Mouse (Mus musculus): ENCODE measurements around the gene Rimklb. TPM values are rescaled to one million over a fixed set of nuclear protein-coding genes. Genes with fewer than 3 reads are reported as not detected.
A peak's percentile ranks its signal among the peaks of the same experiment; 100 is the strongest.
"Not testable (repeated sequence)": the region's sequence is repeated elsewhere in the genome, so short reads cannot be mapped to it uniquely, and the experiment has no call there.

Rimklb gene
- polyA plus RNA-seq, 1 experiment from 2014 or later, result 6.6 TPM

GRCm38 (mm10) chr6:122522595-122522994 is 24.0 kb upstream of the Rimklb start:
- Histone ChIP-seq H3K27ac (no peak overlapping the region), H3K4me1 (replicated peaks; ENCODE audit: insufficient read depth, low read length) (no peaks in the 10 kb centered on the region), H3K4me3 (replicated peaks; ENCODE audit: low read depth, low read length) (no peak overlapping the region), H3K27me3 (ENCODE audit: insufficient read depth, low read length) (no peaks in the 10 kb centered on the region), H3K36me3 (ENCODE audit: insufficient read depth, low read length) (no peaks in the 10 kb centered on the region), H3K4me2 (ENCODE audit: low read length) (no peak overlapping the region), H3K9ac (ENCODE audit: low read depth, low read length) (no peak overlapping the region), H3K9me3 (replicated peaks; ENCODE audit: low read length) (no peaks in the 10 kb centered on the region)
- peak; percentile 78 for DNase-seq (ENCODE audit: low spot score)
- WGBS, result 68% methylated on average over 9 of the region's 9 CpGs
- ATAC-seq (replicated peaks; ENCODE audit: low FRiP score, low read depth), result peak; percentile 75
- no peak for TF ChIP-seq CTCF (IDR thresholded peaks at IDR 0.05; ENCODE audit: low read depth)

DNA sequence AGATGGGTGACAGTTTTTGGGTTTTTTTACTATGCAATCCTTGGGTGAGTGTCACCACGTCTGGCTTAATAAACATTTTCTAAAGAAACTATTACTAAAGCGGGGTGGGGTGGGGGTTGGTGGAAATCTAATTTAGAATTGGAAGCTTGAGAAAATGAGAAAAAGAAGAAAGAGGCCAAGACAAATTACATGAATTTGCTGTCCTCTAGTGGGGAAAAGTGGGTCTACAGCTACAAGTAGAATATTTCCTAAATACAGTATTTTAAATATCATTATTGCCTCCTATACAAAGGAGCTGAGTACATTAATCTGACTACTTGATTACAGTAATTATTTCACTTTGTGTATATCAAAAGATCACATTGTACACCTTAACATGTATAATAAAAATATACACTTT is 20.8 kb upstream of the Rimklb start:
- H3K36me3 ChIP-seq (ENCODE audit: insufficient read depth, low read length), result no peaks in the 10 kb centered on the region
- no peak overlapping the region for H3K4me3 ChIP-seq (replicated peaks; ENCODE audit: low read depth, low read length)
- H3K4me1 ChIP-seq (replicated peaks; ENCODE audit: insufficient read depth, low read length), result no peaks in the 10 kb centered on the region
- H3K27me3 ChIP-seq (ENCODE audit: insufficient read depth, low read length), result no peaks in the 10 kb centered on the region
- ATAC-seq (replicated peaks; ENCODE audit: low FRiP score, low read depth) (no peak), DNase-seq (ENCODE audit: low spot score) (peak; percentile 76)
- 32% methylated on average over 2 of the region's 2 CpGs for WGBS
- peak; percentile 79 for TF ChIP-seq CTCF (IDR thresholded peaks at IDR 0.05; ENCODE audit: low read depth)
- no peaks in the 10 kb centered on the region for H3K9me3 ChIP-seq (replicated peaks; ENCODE audit: low read length)
- H3K27ac ChIP-seq, result no peak overlapping the region
- no peak overlapping the region for H3K4me2 ChIP-seq (ENCODE audit: low read length)
- H3K9ac ChIP-seq (ENCODE audit: low read depth, low read length), result no peak overlapping the region

DNA sequence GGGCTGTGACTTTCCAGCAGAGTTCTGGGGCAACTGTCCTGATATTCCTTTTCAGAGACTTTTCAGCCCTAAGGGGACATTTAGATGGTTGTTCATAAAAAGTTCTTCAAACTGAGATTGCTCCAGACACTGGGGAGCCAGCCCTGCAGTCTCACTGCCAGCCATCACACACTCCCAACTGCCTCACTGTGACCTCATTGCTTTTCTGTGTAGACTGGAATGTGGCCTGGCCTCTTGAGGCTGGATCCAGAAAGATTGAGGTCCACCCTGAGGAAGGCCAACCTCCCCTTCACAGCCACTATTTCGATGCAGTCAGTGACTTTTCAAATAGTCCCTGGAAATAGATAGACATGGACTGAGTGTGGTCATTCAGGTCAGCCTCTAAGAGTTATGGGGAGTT is 19.1 kb upstream of the Rimklb start:
- Histone ChIP-seq H3K4me3 (replicated peaks; ENCODE audit: low read depth, low read length) (no peak overlapping the region), H3K9ac (ENCODE audit: low read depth, low read length) (no peak overlapping the region), H3K4me1 (replicated peaks; ENCODE audit: insufficient read depth, low read length) (no peaks in the 10 kb centered on the region), H3K9me3 (replicated peaks; ENCODE audit: low read length) (no peaks in the 10 kb centered on the region), H3K27ac (no peak overlapping the region), H3K27me3 (ENCODE audit: insufficient read depth, low read length) (no peaks in the 10 kb centered on the region), H3K36me3 (ENCODE audit: insufficient read depth, low read length) (no peaks in the 10 kb centered on the region), H3K4me2 (ENCODE audit: low read length) (no peak overlapping the region)
- no peak for TF ChIP-seq CTCF (IDR thresholded peaks at IDR 0.05; ENCODE audit: low read depth)
- DNase-seq (ENCODE audit: low spot score) (no peak), ATAC-seq (replicated peaks; ENCODE audit: low FRiP score, low read depth) (no peak)
- whole genome bisulfite sequencing, result 71% methylated on average over 1 of the region's 1 CpGs

DNA sequence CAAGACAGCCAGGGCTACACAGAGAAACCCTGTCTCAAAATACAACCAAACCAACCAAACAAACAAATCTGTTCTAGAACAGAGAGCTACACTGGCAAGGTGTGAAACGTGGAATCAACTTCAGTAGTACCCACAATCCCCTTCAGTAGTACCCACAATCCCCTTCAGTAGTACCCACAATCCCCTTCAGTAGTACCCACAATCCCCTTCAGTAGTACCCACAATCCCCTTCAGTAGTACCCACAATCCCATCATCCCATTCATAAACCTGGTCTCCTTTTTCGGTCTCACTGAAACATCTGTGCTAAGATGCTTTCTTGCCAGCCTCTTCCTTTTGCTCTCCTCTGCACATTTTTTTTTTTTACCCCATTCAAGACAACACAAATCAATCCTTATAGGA is 17.2 kb upstream of the Rimklb start:
- not testable (repeated sequence) for H3K9me3 ChIP-seq (replicated peaks; ENCODE audit: low read length); H3K4me3 ChIP-seq (replicated peaks; ENCODE audit: low read depth, low read length); H3K4me1 ChIP-seq (replicated peaks; ENCODE audit: insufficient read depth, low read length); H3K27me3 ChIP-seq (ENCODE audit: insufficient read depth, low read length); ATAC-seq (replicated peaks; ENCODE audit: low FRiP score, low read depth); H3K36me3 ChIP-seq (ENCODE audit: insufficient read depth, low read length); H3K27ac ChIP-seq; H3K4me2 ChIP-seq (ENCODE audit: low read length); H3K9ac ChIP-seq (ENCODE audit: low read depth, low read length); DNase-seq (ENCODE audit: low spot score)
- 94% methylated on average over 2 of the region's 2 CpGs for WGBS

GRCm38 (mm10) chr6:122514312-122514711 is 15.8 kb upstream of the Rimklb start:
- DNase-seq (ENCODE audit: low spot score), result no peak
- no peak for TF ChIP-seq CTCF (IDR thresholded peaks at IDR 0.05; ENCODE audit: low read depth)

GRCm38 (mm10) chr6:122512914-122513878 is 14.6 kb upstream of the Rimklb start:
- Histone ChIP-seq H3K4me1 (replicated peaks; ENCODE audit: insufficient read depth, low read length) (no peaks in the 10 kb centered on the region), H3K36me3 (ENCODE audit: insufficient read depth, low read length) (no peaks in the 10 kb centered on the region), H3K9me3 (replicated peaks; ENCODE audit: low read length) (no peaks in the 10 kb centered on the region), H3K9ac (ENCODE audit: low read depth, low read length) (no peak overlapping the region), H3K4me3 (replicated peaks; ENCODE audit: low read depth, low read length) (no peak overlapping the region), H3K27me3 (ENCODE audit: insufficient read depth, low read length) (no peaks in the 10 kb centered on the region), H3K27ac (no peak overlapping the region), H3K4me2 (ENCODE audit: low read length) (no peak overlapping the region)
- 48% methylated on average over 12 of the region's 12 CpGs for WGBS
- peak; percentile 54 for DNase-seq (ENCODE audit: low spot score)
- ATAC-seq (replicated peaks; ENCODE audit: low FRiP score, low read depth), result 0 out of 2 replicates have a peak, but pooled peaks have one; percentile 25
- no peak for TF ChIP-seq CTCF (IDR thresholded peaks at IDR 0.05; ENCODE audit: low read depth)

More at GRCm38 (mm10) chr6:122514312-122514711, 15.8 kb upstream of the Rimklb start:
- H3K27me3 ChIP-seq (ENCODE audit: insufficient read depth, low read length), result no peaks in the 10 kb centered on the region
- H3K9me3 ChIP-seq (replicated peaks; ENCODE audit: low read length), result no peaks in the 10 kb centered on the region
- H3K36me3 ChIP-seq (ENCODE audit: insufficient read depth, low read length), result no peaks in the 10 kb centered on the region
- H3K4me1 ChIP-seq (replicated peaks; ENCODE audit: insufficient read depth, low read length), result no peaks in the 10 kb centered on the region
- H3K27ac ChIP-seq, result no peak overlapping the region
- no peak overlapping the region for H3K4me3 ChIP-seq (replicated peaks; ENCODE audit: low read depth, low read length)
- WGBS, result 74% methylated on average over 3 of the region's 3 CpGs
- H3K4me2 ChIP-seq (ENCODE audit: low read length), result no peak overlapping the region; the same call in 1 of the 2 replicates
- ATAC-seq (replicated peaks; ENCODE audit: low FRiP score, low read depth), result no peak
- no peak overlapping the region for H3K9ac ChIP-seq (ENCODE audit: low read depth, low read length)

Data from kidney, postnatal 0 days (tissue).